Mouse (Mus musculus) limb, embryonic 12.5 days (tissue): ENCODE data around the gene Kcnc3. TPM values are rescaled to one million over a fixed set of nuclear protein-coding genes. Genes with fewer than 3 reads are reported as not detected.

Experiments used
- ATAC-seq: fragments of 200-750 bp; cut with Nextera tagmentation; 2 replicates; pipeline ENCODE4 v1.8.0; 2017; ENCODE audit warnings: low read depth, moderate TSS enrichment; ENCODE audit not compliant: insufficient number of reproducible peaks, insufficient read depth, low FRiP score, low TSS enrichment
- H3K27ac ChIP-seq: fragments of 300-500 bp; sonication (generic); 2 replicates; pipeline ENCODE4 v1.5.1; 2016; ENCODE audit warnings: mild to moderate bottlenecking, moderate library complexity
- H3K27me3 ChIP-seq: fragments of 300-500 bp; sonication (generic); 2 replicates; pipeline ENCODE4 v1.6.1; 2016; ENCODE audit warnings: mild to moderate bottlenecking, moderate library complexity
- H3K36me3 ChIP-seq: fragments of 300-500 bp; sonication (generic); 2 replicates; pipeline ENCODE4 v1.6.1; 2016; ENCODE audit warnings: mild to moderate bottlenecking, moderate library complexity
- H3K4me1 ChIP-seq: fragments of 300-500 bp; sonication (generic); replicated peaks from 2 replicates; pipeline ENCODE4 v1.6.1; 2016
- H3K4me2 ChIP-seq: fragments of 300-500 bp; sonication (generic); 2 replicates; pipeline ENCODE4 v1.6.1; 2016; ENCODE audit warnings: mild to moderate bottlenecking, moderate library complexity
- H3K4me3 ChIP-seq: fragments of 300-500 bp; sonication (generic); replicated peaks from 2 replicates; pipeline ENCODE4 v1.5.1; 2016; ENCODE audit warnings: mild to moderate bottlenecking
- H3K9ac ChIP-seq: fragments of 300-500 bp; sonication (generic); replicated peaks from 2 replicates; pipeline ENCODE4 v1.6.1; 2016; ENCODE audit warnings: mild to moderate bottlenecking, moderate library complexity
- H3K9me3 ChIP-seq: fragments of 300-500 bp; sonication (generic); 2 replicates; pipeline ENCODE4 v1.6.1; 2016; ENCODE audit warnings: mild to moderate bottlenecking, moderate library complexity
- WGBS: fragments of 180-500 bp; shearing (Covaris S2); methylation state at CpG from one replicate; pipeline ENCODE4 v1.1.7; 2016; 5-methylcytosine and 5-hydroxymethylcytosine counted together
- polyA plus RNA-seq: library from polyadenylated mRNA; unstranded; fragments of >200 nt; fragmentation: Nextera tagmentation; extraction: Ambion mirVana; gene quantifications from 2 replicates; pipeline ENCODE4 v1.2.1, GENCODE M21; 2016

Gene Kcnc3
- polyA plus RNA-seq, 1 experiment from 2014 or later, result 0.49 TPM

- Histone ChIP-seq H3K4me2 (peak overlapping the region; percentile 46), H3K9ac (no peak overlapping the region; the same call in 1 of the 2 replicates), H3K36me3 (no peaks in the 10 kb centered on the region), H3K27ac (no peak overlapping the region), H3K4me1 (peaks cover 37% of the 10 kb centered on the region), H3K27me3 (peaks cover 90% of the 10 kb centered on the region), H3K4me3 (peak overlapping the region; percentile 22), H3K9me3 (no peaks in the 10 kb centered on the region)
- ATAC-seq, result no peak
- WGBS, result under 1% methylated on average over 18 of the region's 18 CpGs
Measured at GRCm38 (mm10) chr7:44586930-44587329, 3.5 kb upstream of the Kcnc3 start.

- peaks cover 37% of the 10 kb centered on the region for H3K4me1 ChIP-seq
Measured at GRCm38 (mm10) chr7:44587676-44588075, 2.8 kb upstream of the Kcnc3 start.

GRCm38 (mm10) chr7:44588338-44588737, 2.1 kb upstream of the Kcnc3 start:
- peaks cover 94% of the 10 kb centered on the region for H3K27me3 ChIP-seq
- peaks cover 42% of the 10 kb centered on the region for H3K4me1 ChIP-seq
- H3K4me2 ChIP-seq, result peak overlapping the region; percentile 99
- H3K36me3 ChIP-seq, result no peaks in the 10 kb centered on the region
- 5% methylated on average over 12 of the region's 12 CpGs for WGBS
- H3K9ac ChIP-seq, result no peak overlapping the region; the same call in 1 of the 2 replicates
- no peak overlapping the region for H3K27ac ChIP-seq
- H3K4me3 ChIP-seq, result peak overlapping the region; percentile 63
- ATAC-seq, result no peak
- H3K9me3 ChIP-seq, result no peaks in the 10 kb centered on the region

More at GRCm38 (mm10) chr7:44587676-44588075, 2.8 kb upstream of the Kcnc3 start:
- H3K9ac ChIP-seq, result no peak overlapping the region
- H3K4me3 ChIP-seq, result no peak overlapping the region
- 36% methylated on average over 6 of the region's 6 CpGs for WGBS
- H3K4me2 ChIP-seq, result 0 out of 2 replicates have a peak overlapping the region, but pooled peaks have one; percentile 99
- H3K27ac ChIP-seq, result no peak overlapping the region
- no peaks in the 10 kb centered on the region for H3K36me3 ChIP-seq
- ATAC-seq, result no peak
- peaks cover 93% of the 10 kb centered on the region for H3K27me3 ChIP-seq
- H3K9me3 ChIP-seq, result no peaks in the 10 kb centered on the region

GRCm38 (mm10) chr7:44589149-44589548, 1.3 kb upstream of the Kcnc3 start:
- peak; percentile 41; the same call in 1 of the 2 replicates for ATAC-seq

GRCm38 (mm10) chr7:44589946-44590345, 518 bp upstream of the Kcnc3 start:
- peaks cover 50% of the 10 kb centered on the region for H3K4me1 ChIP-seq

More at GRCm38 (mm10) chr7:44589149-44589548, 1.3 kb upstream of the Kcnc3 start:
- Histone ChIP-seq H3K27me3 (peaks cover 100% of the 10 kb centered on the region), H3K4me1 (peaks cover 50% of the 10 kb centered on the region), H3K4me3 (peak overlapping the region; percentile 63), H3K4me2 (peak overlapping the region; percentile 99), H3K27ac (no peak overlapping the region), H3K36me3 (no peaks in the 10 kb centered on the region), H3K9ac (peak overlapping the region; percentile 51; the same call in 1 of the 2 replicates), H3K9me3 (no peaks in the 10 kb centered on the region)
- WGBS, result under 1% methylated on average over 30 of the region's 33 CpGs

GRCm38 (mm10) chr7:44591348-44592116, 1.1 kb downstream of the Kcnc3 start:
- H3K4me3 ChIP-seq, result peak overlapping the region; percentile 63
- no peaks in the 10 kb centered on the region for H3K9me3 ChIP-seq
- H3K4me2 ChIP-seq, result peak overlapping the region; percentile 99
- H3K27ac ChIP-seq, result no peak overlapping the region
- no peaks in the 10 kb centered on the region for H3K36me3 ChIP-seq
- H3K27me3 ChIP-seq, result peaks cover 82% of the 10 kb centered on the region
- peaks cover 50% of the 10 kb centered on the region for H3K4me1 ChIP-seq
- peak overlapping the region; percentile 54 for H3K9ac ChIP-seq
- under 1% methylated on average over 60 of the region's 60 CpGs for WGBS
- no peak for ATAC-seq

More at GRCm38 (mm10) chr7:44589946-44590345, 518 bp upstream of the Kcnc3 start:
- 2% methylated on average over 13 of the region's 13 CpGs for WGBS
- Histone ChIP-seq H3K27me3 (peaks cover 98% of the 10 kb centered on the region), H3K9ac (no peak overlapping the region), H3K27ac (no peak overlapping the region), H3K9me3 (no peaks in the 10 kb centered on the region), H3K4me3 (peak overlapping the region; percentile 63), H3K36me3 (no peaks in the 10 kb centered on the region), H3K4me2 (peak overlapping the region; percentile 99)
- no peak for ATAC-seq

GRCm38 (mm10) chr7:44593051-44593450, 2.6 kb downstream of the Kcnc3 start:
- WGBS, result 3% methylated on average over 15 of the region's 15 CpGs
- Histone ChIP-seq H3K4me3 (no peak overlapping the region), H3K36me3 (no peaks in the 10 kb centered on the region), H3K9ac (no peak overlapping the region), H3K27me3 (peaks cover 67% of the 10 kb centered on the region), H3K27ac (no peak overlapping the region), H3K9me3 (no peaks in the 10 kb centered on the region), H3K4me2 (no peak overlapping the region), H3K4me1 (peaks cover 41% of the 10 kb centered on the region)
- ATAC-seq, result no peak

GRCm38 (mm10) chr7:44593775-44594174, 3.3 kb downstream of the Kcnc3 start:
- Histone ChIP-seq H3K4me1 (peaks cover 34% of the 10 kb centered on the region), H3K27me3 (peaks cover 60% of the 10 kb centered on the region), H3K4me2 (peak overlapping the region; percentile 27; the same call in 1 of the 2 replicates), H3K4me3 (peak overlapping the region; percentile 6; the same call in 1 of the 2 replicates), H3K36me3 (no peaks in the 10 kb centered on the region), H3K27ac (no peak overlapping the region), H3K9me3 (no peaks in the 10 kb centered on the region), H3K9ac (no peak overlapping the region)
- 0% methylated on average over 21 of the region's 22 CpGs for WGBS
- ATAC-seq, result 0 out of 2 replicates have a peak, but pooled peaks have one; percentile 13

- Histone ChIP-seq H3K9me3 (no peaks in the 10 kb centered on the region), H3K27me3 (peaks cover 55% of the 10 kb centered on the region), H3K36me3 (no peaks in the 10 kb centered on the region), H3K27ac (no peak overlapping the region), H3K4me2 (no peak overlapping the region), H3K4me1 (peaks cover 30% of the 10 kb centered on the region), H3K9ac (no peak overlapping the region), H3K4me3 (no peak overlapping the region)
- no peak for ATAC-seq
- WGBS, result 72% methylated on average over 6 of the region's 6 CpGs
Measured at GRCm38 (mm10) chr7:44594291-44594690, 3.8 kb downstream of the Kcnc3 start.

GRCm38 (mm10) chr7:44595131-44595561, 4.7 kb downstream of the Kcnc3 start:
- no peak for ATAC-seq
- H3K4me3 ChIP-seq, result no peak overlapping the region
- H3K9me3 ChIP-seq, result no peaks in the 10 kb centered on the region
- no peak overlapping the region for H3K9ac ChIP-seq
- H3K27me3 ChIP-seq, result peaks cover 54% of the 10 kb centered on the region
- peaks cover 25% of the 10 kb centered on the region for H3K4me1 ChIP-seq
- no peak overlapping the region for H3K4me2 ChIP-seq
- 92% methylated on average over 20 of the region's 20 CpGs for WGBS
- no peaks in the 10 kb centered on the region for H3K36me3 ChIP-seq
- no peak overlapping the region for H3K27ac ChIP-seq

- 89% methylated on average over 6 of the region's 6 CpGs for WGBS
- peaks cover 22% of the 10 kb centered on the region for H3K4me1 ChIP-seq
- H3K27me3 ChIP-seq, result peaks cover 54% of the 10 kb centered on the region
- no peaks in the 10 kb centered on the region for H3K36me3 ChIP-seq
- H3K9ac ChIP-seq, result no peak overlapping the region
- no peak overlapping the region for H3K4me3 ChIP-seq
- H3K9me3 ChIP-seq, result no peaks in the 10 kb centered on the region
- H3K4me2 ChIP-seq, result no peak overlapping the region
- no peak for ATAC-seq
- no peak overlapping the region for H3K27ac ChIP-seq
Measured at GRCm38 (mm10) chr7:44596051-44596450, 5.6 kb downstream of the Kcnc3 start.
